Mouse (Mus musculus): Measurements from ENCODE around the gene Fbxw2. TPM values are rescaled to one million over a fixed set of nuclear protein-coding genes. Genes with fewer than 3 reads are reported as not detected.
"Not testable (repeated sequence)": the region's sequence is repeated elsewhere in the genome, so short reads cannot be mapped to it uniquely, and the experiment has no call there.

Fbxw2 gene
- total RNA-seq (2021) = 10 to 100 TPM; 52.5 to 53.2 TPM
- long read RNA-seq, experiment 1, transcript Fbxw2-208 (4 exons, 1,930 nt) = minor isoform, 6 of 42 reads
- long read RNA-seq, experiment 1, transcript Fbxw2-206 (8 exons, 1,923 nt) = major isoform, 12 of 42 reads
- long read RNA-seq, experiment 1, partial matches to known transcripts = 7 of 42 reads
- long read RNA-seq, experiment 1, other reads (novel, unspliced or antisense) = 11 of 42 reads
- long read RNA-seq, experiment 2, transcript Fbxw2-206 (8 exons, 1,923 nt) = major isoform, 8 of 41 reads
- long read RNA-seq, experiment 2, transcript Fbxw2-208 (4 exons, 1,930 nt) = major isoform, 8 of 41 reads
- long read RNA-seq, experiment 2, partial matches to known transcripts = 4 of 41 reads
- long read RNA-seq, experiment 2, other reads (novel, unspliced or antisense) = 19 of 41 reads

- intact Hi-C loops (cut with DNase I) = loop anchor here (2.0 kb wide), 2 partner anchors 21 to 45 kb away; no protein-coding TSS in a partner anchor
- Histone ChIP-seq H3K27ac (peak within 1 kb of the TSS; percentile 91), H3K4me3 (peak within 1 kb of the TSS; percentile 87)
- DNase-seq = peak; percentile 95
- no peak for TF ChIP-seq CTCF (IDR thresholded peaks at IDR 0.05)
These were observed at the start of gene Fbxw2 for GRCm38 (mm10) chr2:34825827-34826459. Fbxw2 (minus strand) TSS chr2:34826311.

GRCm38 (mm10) chr2:34874816-34875345, 48.8 kb upstream of the Fbxw2 start, which contains the start of gene Psmd5:
Psmd5 (minus strand) TSS chr2:34874968.
- intact Hi-C loops (cut with DNase I) = no loop called here

GRCm38 (mm10) chr2:34874271-34874670, 48.2 kb upstream of the Fbxw2 start, which contains the start of gene Cutal:
Cutal (plus strand) TSS chr2:34874396.
- intact Hi-C loops (cut with DNase I) = no loop called here
- H3K4me3 ChIP-seq = peak within 1 kb of the TSS; percentile 60
- H3K27ac ChIP-seq = peak within 1 kb of the TSS; percentile 51; the same call in 1 of the 2 replicates
- no peak for DNase-seq
- TF ChIP-seq CTCF (IDR thresholded peaks at IDR 0.05) = no peak

More at GRCm38 (mm10) chr2:34874816-34875345, 48.8 kb upstream of the Fbxw2 start, which contains the start of gene Psmd5:
- no peak for DNase-seq
- peak within 1 kb of the TSS; percentile 51; the same call in 1 of the 2 replicates for H3K27ac ChIP-seq
- no peak for TF ChIP-seq CTCF (IDR thresholded peaks at IDR 0.05)
- H3K4me3 ChIP-seq = peak within 1 kb of the TSS; percentile 60

GRCm38 (mm10) chr2:34870520-34871474, 44.7 kb upstream of the Fbxw2 start:
- peak; percentile 95 for DNase-seq
- intact Hi-C loops (cut with DNase I) = loop anchor here (2.0 kb wide), 3 partner anchors 28 to 100 kb away; partner anchors contain the start of gene Fbxw2
- Histone ChIP-seq H3K4me3 (peak overlapping the region; percentile 77), H3K27ac (peak overlapping the region; percentile 97)
- no peak for TF ChIP-seq CTCF (IDR thresholded peaks at IDR 0.05)

- peak overlapping the region; percentile 77 for H3K4me3 ChIP-seq
- peak overlapping the region; percentile 52 for H3K27ac ChIP-seq
- intact Hi-C loops (cut with DNase I) = loop anchor here (2.0 kb wide), 3 partner anchors 29 to 101 kb away; partner anchors contain the start of gene Fbxw2
- no peak for DNase-seq
- no peak for TF ChIP-seq CTCF (IDR thresholded peaks at IDR 0.05)
These were observed 43.6 kb upstream of the Fbxw2 start for GRCm38 (mm10) chr2:34869680-34870079.

GRCm38 (mm10) chr2:34857728-34858127, 31.6 kb upstream of the Fbxw2 start:
- TF ChIP-seq CTCF (IDR thresholded peaks at IDR 0.05) = no peak
- intact Hi-C loops (cut with DNase I) = no loop called here
- no peak for DNase-seq
- Histone ChIP-seq H3K4me3 (no peak overlapping the region), H3K27ac (no peak overlapping the region)

- intact Hi-C loops (cut with DNase I) = no loop called here
- peak; percentile 18; the same call in 1 of the 2 replicates for TF ChIP-seq CTCF (IDR thresholded peaks at IDR 0.05)
- peak; percentile 20 for DNase-seq
- Histone ChIP-seq H3K27ac (no peak overlapping the region), H3K4me3 (no peak overlapping the region)
These were observed 29.2 kb upstream of the Fbxw2 start for GRCm38 (mm10) chr2:34855265-34855664.

- no peak overlapping the region for H3K4me3 ChIP-seq
- intact Hi-C loops (cut with DNase I) = no loop called here
- no peak for DNase-seq
- TF ChIP-seq CTCF (IDR thresholded peaks at IDR 0.05) = no peak
- H3K27ac ChIP-seq = no peak overlapping the region
These were observed 21.6 kb upstream of the Fbxw2 start for GRCm38 (mm10) chr2:34847702-34848101.

GRCm38 (mm10) chr2:34843211-34843939, 17.3 kb upstream of the Fbxw2 start:
- DNase-seq = peak; percentile 71
- H3K4me3 ChIP-seq = 0 out of 2 replicates have a peak overlapping the region, but pooled peaks have one; percentile 5
- H3K27ac ChIP-seq = peak overlapping the region; percentile 77
- TF ChIP-seq CTCF (IDR thresholded peaks at IDR 0.05) = no peak
- intact Hi-C loops (cut with DNase I) = no loop called here

- Histone ChIP-seq H3K4me3 (no peak overlapping the region), H3K27ac (no peak overlapping the region)
- DNase-seq = no peak
- no peak for TF ChIP-seq CTCF (IDR thresholded peaks at IDR 0.05)
- intact Hi-C loops (cut with DNase I) = no loop called here
These were observed 15.6 kb upstream of the Fbxw2 start for GRCm38 (mm10) chr2:34841706-34842105.

GRCm38 (mm10) chr2:34840143-34840542, 14.0 kb upstream of the Fbxw2 start:
- intact Hi-C loops (cut with DNase I); DNase-seq: not testable (repeated sequence)

More at GRCm38 (mm10) chr2:34840143-34840542, 14.0 kb upstream of the Fbxw2 start:
- H3K27ac ChIP-seq, H3K4me3 ChIP-seq: not testable (repeated sequence)
- TF ChIP-seq CTCF (IDR thresholded peaks at IDR 0.05) = peak; percentile 32; the same call in 1 of the 2 replicates
